In genomic region chr16:95867516-95867915, GRCm38 (mm10) we compare ENCODE assay signal across 21 mouse cellular contexts.
DNase-seq lines count a peak whose midpoint lies in the region.
"Had no signal": no experiment of that assay in that cellular context is flagged by ENCODE, and none has a peak within 500 bp of the region (broad histone marks: within the 10 kb centered on the region; RNA-seq: fewer than 3 reads in every experiment).

No protein-coding gene starts in this region.

- H3K27ac ChIP-seq in heart, embryonic 10.5 days = no peak overlapping the region
- H3K27ac ChIP-seq: forebrain, embryonic 10.5 days; forebrain, embryonic 13.5 days; heart, embryonic 13.5 days; hindbrain, embryonic 14.5 days; hindbrain, postnatal 0 days had no signal

- 78% methylated on average over 9 of the region's 9 CpGs for WGBS in heart, embryonic 10.5 days

- no peaks in the 10 kb centered on the region for H3K9me3 ChIP-seq in heart, embryonic 10.5 days
- H3K9me3 ChIP-seq: forebrain, embryonic 10.5 days; forebrain, embryonic 13.5 days; heart, embryonic 13.5 days had no signal

- peak; percentile 41 for DNase-seq in heart, embryonic 10.5 days (ENCODE audit: low spot score)
- no peak for DNase-seq in heart, adult 8-10 months (ENCODE audit: low spot score)
- DNase-seq in spleen, postnatal 4 days (ENCODE audit: low spot score in 2 of 2) = peak; percentile 8 to 53
- no peak for DNase-seq in spleen, adult 12 weeks (ENCODE audit: low spot score)
- peak; percentile 42 for DNase-seq in thymus, postnatal 14 days
- DNase-seq in thymus, postnatal 4 days = peak; percentile 47
- no peak for DNase-seq in embryo, embryonic 9.5 days (ENCODE audit: extremely low spot score)
- DNase-seq: adrenal gland, adult 2 months; adrenal gland, postnatal 25 days; cerebellum, adult 11-12 months; cerebellum, adult 8-10 months; cerebellum, postnatal 10 days; cerebellum, postnatal 36 days; embryo, embryonic 11 days; forebrain, postnatal 0 days; gastrocnemius, postnatal 36 days had no signal

- no peaks in the 10 kb centered on the region for H3K27me3 ChIP-seq in heart, embryonic 10.5 days (ENCODE audit: insufficient read depth, poor library complexity, severe bottlenecking)
- H3K27me3 ChIP-seq: forebrain, embryonic 13.5 days; heart, embryonic 13.5 days had no signal

- peaks cover 23% of the 10 kb centered on the region for H3K4me1 ChIP-seq in heart, embryonic 10.5 days
- H3K4me1 ChIP-seq: forebrain, embryonic 13.5 days had no signal

- H3K36me3 ChIP-seq in heart, embryonic 10.5 days = no peaks in the 10 kb centered on the region
- H3K36me3 ChIP-seq: forebrain, embryonic 10.5 days; heart, embryonic 13.5 days had no signal

- no peak overlapping the region for H3K4me3 ChIP-seq in heart, embryonic 10.5 days
- H3K4me3 ChIP-seq: forebrain, embryonic 10.5 days; forebrain, embryonic 13.5 days; heart, embryonic 13.5 days had no signal

Comparison
In these comparisons a context has a peak if more than half of its experiments do, and no peak if none do; other contexts are left out.
1. DNase-seq: peak in heart, embryonic 10.5 days (single experiment), spleen, postnatal 4 days (2 of 2), thymus, postnatal 14 days (single experiment) and thymus, postnatal 4 days (single experiment); none in heart, adult 8-10 months (single experiment), spleen, adult 12 weeks (single experiment) and embryo, embryonic 9.5 days (single experiment).